Mouse (Mus musculus) cerebellum, adult 11 months (tissue): ENCODE results near the gene Amy2a3.
"Not testable (repeated sequence)": the region's sequence is repeated elsewhere in the genome, so short reads cannot be mapped to it uniquely, and the experiment has no call there.

Source experiments
- DNase-seq: peaks from one replicate; pipeline ENCODE4 v3.0.0; 2022

Gene Amy2a3

GRCm38 (mm10) chr3:113323952-113324351 lies at the start of gene Amy2a3:
Gene Amy2a3 (minus strand): TSS chr3:113324052.
- DNase-seq = not testable (repeated sequence)

DNA sequence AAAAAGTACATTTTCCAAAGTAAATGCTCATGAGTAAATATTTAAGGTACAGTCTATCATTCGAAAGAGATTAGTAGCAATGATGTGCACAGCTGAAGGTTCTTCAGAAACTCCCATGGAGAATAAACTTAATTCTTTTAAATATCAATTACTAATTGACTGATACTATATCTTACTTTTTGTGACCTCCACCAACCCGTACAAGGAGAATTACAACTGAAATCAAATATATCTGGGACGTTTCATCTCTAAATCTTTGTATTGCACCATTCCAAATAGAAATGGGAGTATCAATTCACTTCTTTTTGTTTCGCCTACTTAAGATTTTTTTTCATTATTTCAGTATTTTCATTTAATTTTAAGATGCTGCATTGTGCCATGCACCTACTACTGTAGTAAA lies 32.7 kb upstream of the Amy2a3 start, which contains the start of gene Amy2a2:
Gene Amy2a2, minus strand, starts transcription at position 101 of the 400 bp plus-strand sequence.
- DNase-seq = not testable (repeated sequence)

GRCm38 (mm10) chr3:113345484-113345883 lies 21.6 kb upstream of the Amy2a3 start:
- DNase-seq = not testable (repeated sequence)

DNA sequence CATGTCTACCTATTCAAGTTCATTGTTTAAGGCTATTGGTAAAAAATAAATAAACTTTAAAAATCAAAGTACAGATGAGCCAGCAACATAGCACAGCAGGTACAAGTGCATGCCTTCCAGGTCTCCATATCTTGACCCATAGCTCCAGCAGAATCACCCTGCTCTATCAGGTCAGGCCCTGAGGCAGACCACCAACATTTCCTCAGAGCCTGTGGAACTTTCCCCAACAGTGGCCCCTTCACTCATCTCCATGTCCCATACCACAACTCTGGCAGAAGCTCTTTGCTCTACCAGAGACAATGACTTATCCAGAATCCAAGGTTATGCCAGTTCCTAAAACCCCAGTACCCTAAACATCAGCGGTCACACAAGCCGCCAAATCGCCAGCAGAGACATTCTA lies 10.9 kb downstream of the Amy2a3 start:
- DNase-seq = not testable (repeated sequence)

- not testable (repeated sequence) for DNase-seq
These were observed 32.5 kb downstream of the Amy2a3 start, which contains the start of gene Amy2a4 for GRCm38 (mm10) chr3:113291349-113291748. Gene Amy2a4 (minus strand): TSS chr3:113291449.

DNA sequence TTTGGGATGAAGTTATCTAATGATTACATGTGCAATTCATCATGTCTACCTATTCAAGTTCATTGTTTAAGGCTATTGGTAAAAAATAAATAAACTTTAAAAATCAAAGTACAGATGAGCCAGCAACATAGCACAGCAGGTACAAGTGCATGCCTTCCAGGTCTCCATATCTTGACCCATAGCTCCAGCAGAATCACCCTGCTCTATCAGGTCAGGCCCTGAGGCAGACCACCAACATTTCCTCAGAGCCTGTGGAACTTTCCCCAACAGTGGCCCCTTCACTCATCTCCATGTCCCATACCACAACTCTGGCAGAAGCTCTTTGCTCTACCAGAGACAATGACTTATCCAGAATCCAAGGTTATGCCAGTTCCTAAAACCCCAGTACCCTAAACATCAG lies 43.6 kb downstream of the Amy2a3 start:
- not testable (repeated sequence) for DNase-seq

DNA sequence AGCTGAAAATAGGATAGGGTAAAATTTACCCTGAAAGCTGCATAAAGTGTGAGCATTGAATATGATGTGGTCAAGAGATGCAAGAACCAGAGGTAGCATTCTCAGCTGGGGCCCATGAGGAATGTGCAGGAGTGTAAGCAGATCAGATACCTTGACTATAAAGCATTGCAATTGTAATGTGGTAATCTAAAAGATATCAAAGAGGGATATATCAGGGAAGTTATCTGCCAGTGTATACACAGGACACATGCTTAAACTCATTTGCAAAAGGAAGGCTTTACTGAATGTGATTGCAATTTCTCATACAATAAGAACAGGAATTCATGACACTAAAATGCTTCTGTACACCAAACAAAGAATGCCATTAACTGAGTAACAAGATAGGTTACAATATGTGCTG lies 44.3 kb downstream of the Amy2a3 start:
- not testable (repeated sequence) for DNase-seq
